Mouse (Mus musculus) C2C12 (cell line): Measurements from ENCODE around the gene Parg. TPM values are rescaled to one million over a fixed set of nuclear protein-coding genes. Genes with fewer than 3 reads are reported as not detected.
A peak's percentile ranks its signal among the peaks of the same experiment; 100 is the strongest.

Experiments
- H3K27me3 ChIP-seq: one replicate; pipeline ENCODE4 v1.6.1; 2011; ENCODE audit not compliant: control insufficient read depth, insufficient read depth, insufficient read length
- H3K36me3 ChIP-seq: one replicate; pipeline ENCODE4 v1.6.1; 2011; ENCODE audit not compliant: control insufficient read depth, insufficient read depth
- H3K4me3 ChIP-seq: one replicate; pipeline ENCODE4 v1.5.1; 2011; ENCODE audit warnings: mild to moderate bottlenecking, control low read depth; ENCODE audit not compliant: poor library complexity, insufficient read depth, severe bottlenecking
- H3K79me2 ChIP-seq: one replicate; pipeline ENCODE4 v1.6.1; 2011; ENCODE audit not compliant: control insufficient read depth, insufficient read depth
- H3K79me3 ChIP-seq: one replicate; pipeline ENCODE4 v1.6.1; 2011; ENCODE audit warnings: low read depth, control low read depth
- H3ac ChIP-seq: one replicate; pipeline ENCODE3; 2011; ENCODE audit warnings: low read depth; ENCODE audit not compliant: control insufficient read depth, insufficient read length
- CEBPB ChIP-seq: IDR thresholded peaks from one replicate; pipeline ENCODE4 v1.6.1; 2011; ENCODE audit warnings: low read depth, mild to moderate bottlenecking, control low read depth, moderate library complexity
- CTCF ChIP-seq: IDR thresholded peaks from one replicate; pipeline ENCODE4 v1.5.1; 2011; ENCODE audit not compliant: control insufficient read depth, insufficient read depth, insufficient read length
- FOSL1 ChIP-seq: IDR thresholded peaks from one replicate; pipeline ENCODE4 v1.8.0; 2011; ENCODE audit warnings: mild to moderate bottlenecking, low read length; ENCODE audit not compliant: poor library complexity, insufficient read depth, severe bottlenecking
- MAX ChIP-seq: IDR thresholded peaks from one replicate; pipeline ENCODE4 v1.6.1; 2011; ENCODE audit warnings: mild to moderate bottlenecking, control low read depth
- MYOD1 ChIP-seq: IDR thresholded peaks from one replicate; pipeline ENCODE4 v1.6.1; 2011; ENCODE audit warnings: low read depth; ENCODE audit not compliant: control insufficient read depth, insufficient read length
- MYOG ChIP-seq: IDR thresholded peaks from one replicate; pipeline ENCODE4 v1.6.1; 2011; ENCODE audit not compliant: control insufficient read depth, insufficient read length; ENCODE audit errors: extremely low read depth
- USF1 ChIP-seq: IDR thresholded peaks from one replicate; pipeline ENCODE4 v1.6.1; 2011; ENCODE audit warnings: low read depth, mild to moderate bottlenecking, control low read depth, moderate library complexity
- polyA plus RNA-seq: library from polyadenylated mRNA; unstranded; fragments of >200 nt; fragmentation: generic; extraction: Trizol; gene quantifications from one replicate; pipeline ENCODE4 v1.2.1, GENCODE M21; 2012; ENCODE audit warnings: missing spikeins

Parg gene
- polyA plus RNA-seq, 1 experiment, result 8.3 TPM

DNA sequence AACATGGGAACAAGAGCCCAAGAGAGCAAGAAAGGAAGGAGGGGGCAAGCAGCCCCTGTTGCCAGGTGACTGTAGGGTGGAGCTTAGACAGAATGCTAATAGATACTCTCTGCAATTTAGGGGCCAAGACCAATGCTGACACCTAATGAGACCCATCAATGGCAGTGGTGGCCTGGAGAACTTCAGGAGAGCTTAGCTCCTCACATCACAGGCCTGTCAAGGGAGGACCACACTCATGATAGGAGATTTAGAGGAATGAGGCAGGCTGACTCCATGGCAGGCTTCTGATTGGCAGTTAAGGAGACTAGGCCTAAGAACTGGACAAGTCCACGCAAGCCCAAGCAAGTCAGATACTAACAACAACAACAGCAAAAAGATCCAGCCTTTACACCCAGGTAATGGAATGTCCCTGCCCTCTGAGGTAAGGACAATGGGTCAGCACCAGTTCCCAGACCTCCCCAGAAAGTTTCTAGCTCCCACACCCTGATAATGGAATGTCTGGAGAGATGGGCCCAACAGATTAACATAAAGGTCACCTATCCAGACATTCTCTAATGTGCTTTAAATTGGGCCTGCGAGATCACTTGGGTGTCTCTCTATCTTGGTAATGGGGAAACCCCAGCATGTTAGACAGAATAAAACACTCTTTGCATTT, 109.8 kb downstream of the Parg start:
- H3ac ChIP-seq, result no peak overlapping the region

DNA sequence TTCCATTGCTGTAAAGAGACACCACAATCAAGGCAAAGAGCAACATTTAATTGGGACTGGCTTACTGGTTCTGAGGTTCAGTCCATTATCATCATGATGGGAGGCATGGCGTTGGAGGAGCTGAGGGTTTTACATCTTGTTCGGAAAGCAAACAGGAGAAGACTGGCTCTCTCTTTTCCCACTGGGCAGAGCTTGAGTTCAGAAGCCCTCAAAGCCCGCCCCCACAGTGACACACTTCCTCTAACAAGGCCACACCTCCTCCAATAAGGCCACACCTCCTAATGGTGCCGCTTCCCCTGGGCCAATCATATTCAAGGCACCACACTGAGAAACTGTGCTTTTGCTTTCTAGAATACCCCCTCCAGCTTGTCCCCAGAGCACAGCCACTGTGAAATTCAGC, 116.1 kb downstream of the Parg start:
- Histone ChIP-seq H3K4me3 (no peak overlapping the region), H3K79me2 (no peaks in the 10 kb centered on the region), H3ac (no peak overlapping the region), H3K27me3 (peaks cover 4% of the 10 kb centered on the region), H3K79me3 (no peaks in the 10 kb centered on the region), H3K36me3 (no peaks in the 10 kb centered on the region)
- TF ChIP-seq CTCF (no peak), MYOG (no peak), CEBPB (no peak), MYOD1 (no peak), USF1 (no peak), MAX (no peak), FOSL1 (no peak)

More for the DNA sequence above, 109.8 kb downstream of the Parg start:
- no peaks in the 10 kb centered on the region for H3K36me3 ChIP-seq
- H3K79me3 ChIP-seq, result no peaks in the 10 kb centered on the region
- no peak overlapping the region for H3K4me3 ChIP-seq
- TF ChIP-seq MAX (no peak), CEBPB (no peak), MYOG (no peak), CTCF (no peak), MYOD1 (no peak), USF1 (no peak), FOSL1 (no peak)
- H3K27me3 ChIP-seq, result no peaks in the 10 kb centered on the region
- no peaks in the 10 kb centered on the region for H3K79me2 ChIP-seq

DNA sequence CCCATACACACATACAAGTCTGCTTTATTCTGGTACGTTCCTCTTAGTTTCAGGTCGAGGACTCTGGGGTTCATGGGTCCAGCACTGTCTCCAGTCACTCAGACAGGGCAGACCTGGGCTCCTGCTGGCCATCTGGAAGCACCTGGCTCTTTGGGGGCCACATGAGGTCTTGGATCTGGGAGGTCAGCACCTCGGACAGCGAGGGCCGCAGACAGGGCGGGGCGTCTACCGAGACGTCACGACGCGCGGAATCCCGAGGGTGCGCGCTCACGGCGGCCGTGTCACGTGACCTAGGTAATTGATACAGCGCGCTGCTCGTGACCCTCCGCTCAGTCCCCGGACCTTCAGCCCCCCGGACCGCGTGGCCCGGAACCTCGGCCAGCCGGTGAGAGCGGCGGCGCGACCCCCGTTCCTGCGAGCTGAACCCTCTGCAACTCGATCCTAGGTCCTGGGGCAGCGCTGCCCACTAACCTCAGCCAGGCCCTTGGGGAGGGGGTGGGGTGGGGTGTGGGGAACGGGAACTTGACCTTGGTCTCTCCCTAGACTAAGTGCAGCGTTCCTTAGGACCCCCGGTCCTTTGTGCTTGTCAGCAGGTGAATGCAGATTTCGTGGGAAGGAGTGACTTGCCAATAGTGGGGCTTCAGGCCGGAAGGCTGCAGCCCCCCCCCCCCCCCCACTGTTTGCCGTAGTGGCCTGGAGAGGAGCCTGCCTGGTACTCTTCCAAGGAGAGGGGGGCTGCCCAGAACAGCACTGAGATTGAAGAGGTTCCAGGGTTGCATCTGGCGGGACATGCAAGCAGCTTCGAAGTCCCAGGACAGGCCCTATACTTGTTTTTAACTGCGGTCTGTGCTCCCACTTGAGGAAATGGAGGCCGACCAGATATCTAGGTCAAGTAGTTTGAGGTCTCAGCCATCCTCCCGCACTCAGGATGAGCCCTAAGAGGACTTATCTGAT, 120.3 kb downstream of the Parg start, which contains the start of gene Ogdhl:
Gene Ogdhl, plus strand, starts transcription at position 288 of the 954 bp plus-strand sequence.
- Histone ChIP-seq H3K27me3 (peaks cover 4% of the 10 kb centered on the region), H3K36me3 (no peaks in the 10 kb centered on the region), H3K4me3 (peak within 1 kb of the TSS; percentile 40), H3ac (peak within 1 kb of the TSS; percentile 41), H3K79me3 (no peaks in the 10 kb centered on the region), H3K79me2 (no peaks in the 10 kb centered on the region)
- no peak for TF ChIP-seq MYOD1
- no peak for TF ChIP-seq MAX
- no peak for TF ChIP-seq FOSL1
- TF ChIP-seq CTCF, result no peak
- no peak for TF ChIP-seq MYOG
- peak; percentile 87 for TF ChIP-seq USF1
- no peak for TF ChIP-seq CEBPB

DNA sequence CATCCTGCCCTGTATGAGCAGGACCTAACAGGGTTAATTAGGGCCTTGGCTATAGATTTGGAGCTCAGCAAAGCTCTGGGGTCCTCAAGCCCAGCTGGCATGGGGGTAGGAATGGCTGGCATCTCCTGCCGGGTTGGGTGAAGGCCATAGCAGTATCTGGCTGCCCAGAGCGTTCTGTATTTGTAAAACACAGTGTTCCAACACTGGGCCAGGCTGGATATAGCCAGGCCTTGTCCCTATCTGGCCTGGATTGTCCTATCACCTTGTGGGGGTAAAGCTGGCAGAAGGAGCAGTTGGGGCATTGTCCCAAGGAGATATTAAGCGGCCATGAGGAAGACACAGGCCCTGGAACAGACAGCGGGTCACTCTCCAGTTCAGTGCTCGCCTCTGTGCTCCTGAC, 121.5 kb downstream of the Parg start:
- TF ChIP-seq CEBPB (no peak), CTCF (no peak), MAX (no peak), FOSL1 (no peak), USF1 (no peak)
- H3K27me3 ChIP-seq, result peaks cover 4% of the 10 kb centered on the region
- no peak overlapping the region for H3K4me3 ChIP-seq
- no peaks in the 10 kb centered on the region for H3K79me3 ChIP-seq
- no peaks in the 10 kb centered on the region for H3K36me3 ChIP-seq
- no peak overlapping the region for H3ac ChIP-seq
- no peaks in the 10 kb centered on the region for H3K79me2 ChIP-seq

DNA sequence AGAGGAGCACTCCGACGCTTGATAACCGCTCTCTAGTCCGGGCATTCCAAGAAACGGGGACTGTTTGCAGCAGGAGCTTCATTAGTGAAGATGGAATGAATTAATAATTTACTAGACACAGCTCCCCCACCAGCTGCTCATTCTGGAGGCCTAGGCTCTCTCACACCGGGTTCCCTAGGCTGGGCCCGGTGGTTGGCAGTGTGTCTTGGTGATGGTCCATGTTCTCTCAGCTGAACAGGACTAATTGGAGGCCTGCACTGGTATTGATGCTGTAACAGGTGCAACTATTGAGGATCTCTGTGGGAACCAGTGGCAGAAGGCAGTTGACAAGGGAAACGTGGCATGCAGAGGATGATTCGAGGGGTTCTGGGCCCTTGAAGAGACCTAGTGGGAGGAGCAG, 125.6 kb downstream of the Parg start:
- Histone ChIP-seq H3K4me3 (no peak overlapping the region), H3K27me3 (peaks cover 5% of the 10 kb centered on the region), H3K36me3 (no peaks in the 10 kb centered on the region), H3K79me3 (no peaks in the 10 kb centered on the region), H3ac (no peak overlapping the region), H3K79me2 (no peaks in the 10 kb centered on the region)
- TF ChIP-seq FOSL1 (no peak), MAX (no peak), CTCF (no peak), USF1 (no peak), CEBPB (no peak), MYOG (no peak), MYOD1 (no peak)
